Mouse (Mus musculus): ENCODE measurements around the gene Dars. TPM values are rescaled to one million over a fixed set of nuclear protein-coding genes. Genes with fewer than 3 reads are reported as not detected.

The Dars gene
- polyA plus RNA-seq, 1 experiment from 2014 or later = 68.5 TPM

- Histone ChIP-seq H3K36me3 (ENCODE audit: insufficient read depth, low read length) (no peaks in the 10 kb centered on the region), H3K27ac (ENCODE audit: low read length) (no peak overlapping the region), H3K4me2 (replicated peaks; ENCODE audit: low read depth, low read length) (no peak overlapping the region), H3K4me1 (ENCODE audit: insufficient read depth, low read depth, low read length) (no peaks in the 10 kb centered on the region), H3K4me3 (ENCODE audit: low read depth, low read length) (no peak overlapping the region), H3K27me3 (replicated peaks; ENCODE audit: insufficient read depth, low read length) (no peaks in the 10 kb centered on the region), H3K9me3 (ENCODE audit: low read length) (no peaks in the 10 kb centered on the region), H3K9ac (replicated peaks; ENCODE audit: low read depth) (no peak overlapping the region)
- ATAC-seq (no peak), DNase-seq (ENCODE audit: low spot score) (no peak)
- 53% methylated on average over 4 of the region's 4 CpGs for WGBS
- no peak for TF ChIP-seq EP300 (IDR thresholded peaks at IDR 0.05)
Observed at GRCm38 (mm10) chr1:128314665-128315064, 102.5 kb downstream of the Dars start.

Other genes starting within 250 kb of the Dars start
- gene Ubxn4, start 173.4 kb downstream of the Dars start, polyA plus RNA-seq (2015; fragmentation: Nextera tagmentation; extraction: Ambion mirVana) = 70.9 and 72.7 TPM in 2 replicates
- not detected in 2 replicates for gene Lct, start 89.0 kb downstream of the Dars start, polyA plus RNA-seq (2015; fragmentation: Nextera tagmentation; extraction: Ambion mirVana)
- 37.8 and 38.5 TPM in 2 replicates for gene Mcm6, start 57.7 kb downstream of the Dars start, polyA plus RNA-seq (2015; fragmentation: Nextera tagmentation; extraction: Ambion mirVana)
- gene Cxcr4, start 174.9 kb upstream of the Dars start, polyA plus RNA-seq (2015; fragmentation: Nextera tagmentation; extraction: Ambion mirVana) = 13.3 and 15.1 TPM in 2 replicates